Mouse (Mus musculus): ENCODE measurements around the gene Fads6. TPM values are rescaled to one million over a fixed set of nuclear protein-coding genes. Genes with fewer than 3 reads are reported as not detected.

Gene Fads6
- total RNA-seq, 1 experiment, result 2.1 TPM

DNA sequence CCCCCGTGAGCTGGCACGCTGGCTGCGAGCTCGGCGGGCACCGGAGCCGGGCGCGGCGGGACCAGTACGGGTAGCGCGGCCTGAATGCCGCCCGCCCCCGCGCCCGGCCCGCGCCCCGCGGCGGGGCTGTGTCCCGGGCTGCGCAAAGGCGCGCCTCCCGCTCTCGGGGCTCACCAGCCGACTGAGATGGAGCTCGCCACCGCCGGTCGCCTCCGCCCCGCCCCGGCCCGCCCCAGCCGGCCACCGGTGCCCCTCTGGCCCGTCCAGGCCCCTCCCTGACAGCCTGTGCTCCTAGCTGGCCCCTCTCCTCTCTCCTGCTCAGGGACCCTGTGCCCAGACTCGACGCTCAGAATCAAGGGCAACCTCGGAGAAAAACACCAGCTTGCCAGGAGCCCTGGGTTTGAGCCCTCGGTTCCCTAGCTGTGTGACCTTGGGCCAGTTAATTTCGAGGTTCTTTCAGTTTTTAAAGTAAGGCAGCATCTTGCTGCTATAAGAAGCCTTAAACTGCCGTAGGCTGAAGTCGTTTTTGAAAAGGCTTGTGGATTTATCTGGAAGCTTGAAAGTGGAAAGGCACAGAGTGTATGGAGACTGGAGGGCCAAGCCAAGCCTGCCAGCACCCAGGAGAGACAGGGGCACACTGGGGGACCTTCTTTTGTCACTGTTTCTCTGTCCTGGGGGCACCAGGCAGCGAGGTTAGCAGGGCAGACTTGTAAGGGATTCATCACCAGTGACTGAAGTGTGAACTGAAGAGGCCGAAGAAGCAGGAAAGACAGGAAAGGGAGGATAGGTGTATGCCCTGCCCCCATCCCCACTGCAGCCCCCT, 30.2 kb downstream of the Fads6 start, which contains the start of gene Grin2c:
Gene Grin2c, minus strand, starts transcription at position 183 of the 823 bp plus-strand sequence.
- no peak for DNase-seq (ENCODE audit: low read depth, low spot score)
- H3K9me3 ChIP-seq (ENCODE audit: control insufficient read depth, insufficient read depth, low read depth, low read length), result no peaks in the 10 kb centered on the region
- TF ChIP-seq ZC3H11A (IDR thresholded peaks at IDR 0.05; ENCODE audit: borderline replicate concordance, low read depth, low read length), result no peak
- H3K9ac ChIP-seq (ENCODE audit: insufficient read depth, low read depth, low read length, poor library complexity, severe bottlenecking), result peak within 1 kb of the TSS; percentile 26; the same call in 1 of the 2 replicates
- H3K4me3 ChIP-seq (ENCODE audit: insufficient read depth in 1 of 2, low read depth in 1 of 2, low read length in 2 of 2, poor library complexity in 1 of 2, severe bottlenecking in 1 of 2), result peak within 1 kb of the TSS; percentile 34 to 60; a peak in 3 of 4 replicates
- H3K4me1 ChIP-seq (ENCODE audit: control insufficient read depth in 2 of 2, insufficient read depth in 2 of 2, low read length in 2 of 2, poor library complexity in 1 of 2), result peaks cover 0 to 18% of the 10 kb centered on the region in 2 experiments; a peak in 1 of 4 replicates
- no peak within 1 kb of the TSS for H3K27ac ChIP-seq (ENCODE audit: insufficient read depth, low read depth, low read length, poor library complexity, severe bottlenecking)
- in situ Hi-C loops (cut with MboI; ENCODE audit: low sequenced_read_pairs in 2 of 2, unreplicated experiment in 2 of 2), result no loop called here
- peaks cover 8% of the 10 kb centered on the region for H3K36me3 ChIP-seq (ENCODE audit: control insufficient read depth, insufficient read depth, low read length, poor library complexity, severe bottlenecking)

DNA sequence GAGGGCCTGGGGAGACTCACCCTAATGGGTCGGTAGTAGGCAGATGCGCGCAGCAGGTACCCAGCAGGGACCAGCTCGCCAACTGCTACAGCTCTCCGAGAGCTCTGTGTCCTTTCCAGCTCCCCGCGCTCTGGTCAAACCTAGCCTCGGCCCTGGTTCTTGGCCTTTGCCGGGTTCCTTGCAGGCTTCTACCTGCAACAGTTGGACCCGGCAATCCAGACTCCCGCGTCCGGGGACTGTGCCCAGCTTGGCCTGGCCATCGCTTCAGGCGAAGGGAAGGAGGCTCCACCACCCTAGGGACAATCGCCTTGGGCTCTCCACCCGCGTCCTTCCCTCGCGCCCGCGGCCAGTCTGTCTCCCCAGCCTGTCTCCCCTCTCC, 31.1 kb downstream of the Fads6 start:
- TF ChIP-seq ZC3H11A (IDR thresholded peaks at IDR 0.05; ENCODE audit: borderline replicate concordance, low read depth, low read length) (no peak), MAFK (IDR thresholded peaks at IDR 0.05; ENCODE audit: insufficient read depth, low read depth, low read length) (no peak), CHD2 (IDR thresholded peaks at IDR 0.05; ENCODE audit: low read depth, low read length) (no peak), ZNF384 (IDR thresholded peaks at IDR 0.05; ENCODE audit: low read depth, low read length) (no peak), HCFC1 (IDR thresholded peaks at IDR 0.05; ENCODE audit: borderline replicate concordance, insufficient read depth, low read length) (no peak)
- Histone ChIP-seq H3K27ac (ENCODE audit: insufficient read depth, low read depth, low read length, poor library complexity, severe bottlenecking) (no peak overlapping the region), H3K4me1 (ENCODE audit: control insufficient read depth in 2 of 2, insufficient read depth in 2 of 2, low read length in 2 of 2, poor library complexity in 1 of 2) (peaks cover 0 to 14% of the 10 kb centered on the region in 2 experiments; a peak in 1 of 4 replicates), H3K36me3 (ENCODE audit: control insufficient read depth, insufficient read depth, low read length, poor library complexity, severe bottlenecking) (peaks cover 7% of the 10 kb centered on the region), H3K9ac (ENCODE audit: insufficient read depth, low read depth, low read length, poor library complexity, severe bottlenecking) (peak overlapping the region; percentile 19; the same call in 1 of the 2 replicates), H3K9me3 (ENCODE audit: control insufficient read depth, insufficient read depth, low read depth, low read length) (no peaks in the 10 kb centered on the region), H3K4me3 (ENCODE audit: insufficient read depth in 1 of 2, low read depth in 1 of 2, low read length in 2 of 2, poor library complexity in 1 of 2, severe bottlenecking in 1 of 2) (peak overlapping the region; percentile 34 to 60; a peak in 3 of 4 replicates)
- in situ Hi-C loops (cut with MboI; ENCODE audit: low sequenced_read_pairs in 2 of 2, unreplicated experiment in 2 of 2), result no loop called here
- no peak for DNase-seq (ENCODE audit: low read depth, low spot score)

DNA sequence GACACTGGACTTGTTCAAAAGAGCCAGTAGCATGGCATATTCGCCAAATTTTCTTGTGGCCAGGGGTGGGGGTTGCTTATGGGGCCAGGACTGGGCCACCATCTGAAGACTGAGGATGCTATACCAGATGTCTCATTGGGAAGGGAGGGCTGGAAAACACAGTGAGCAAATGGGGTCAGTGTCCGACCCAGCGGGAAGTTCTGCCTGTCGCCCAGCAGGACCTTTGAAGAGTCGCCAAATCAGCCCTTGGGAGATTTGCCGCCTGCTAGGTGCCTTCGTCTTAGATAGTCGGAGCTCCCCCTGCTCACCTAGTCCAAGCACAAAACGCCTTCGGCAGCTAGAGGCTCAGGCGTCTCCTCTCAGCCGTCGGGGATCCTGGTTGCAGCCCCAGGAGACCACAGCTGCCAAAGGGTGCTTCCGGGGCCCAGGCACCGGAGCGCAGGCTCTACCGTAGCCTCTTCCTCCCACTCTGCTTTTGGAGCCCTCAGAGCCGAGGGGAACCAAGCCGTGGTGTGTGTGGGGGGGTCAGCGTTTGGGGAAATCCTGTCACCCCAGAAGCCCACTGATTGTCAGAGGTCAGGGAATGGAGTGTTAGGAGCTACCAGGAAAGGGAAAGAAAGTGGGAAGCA, 31.6 kb downstream of the Fads6 start:
- no peak overlapping the region; a peak in 1 of 4 replicates for H3K4me3 ChIP-seq (ENCODE audit: insufficient read depth in 1 of 2, low read depth in 1 of 2, low read length in 2 of 2, poor library complexity in 1 of 2, severe bottlenecking in 1 of 2)
- peaks cover 5% of the 10 kb centered on the region for H3K36me3 ChIP-seq (ENCODE audit: control insufficient read depth, insufficient read depth, low read length, poor library complexity, severe bottlenecking)
- in situ Hi-C loops (cut with MboI; ENCODE audit: low sequenced_read_pairs in 2 of 2, unreplicated experiment in 2 of 2), result no loop called here
- peaks cover 0 to 12% of the 10 kb centered on the region in 2 experiments; a peak in 1 of 4 replicates for H3K4me1 ChIP-seq (ENCODE audit: control insufficient read depth in 2 of 2, insufficient read depth in 2 of 2, low read length in 2 of 2, poor library complexity in 1 of 2)
- no peaks in the 10 kb centered on the region for H3K9me3 ChIP-seq (ENCODE audit: control insufficient read depth, insufficient read depth, low read depth, low read length)
- no peak overlapping the region for H3K27ac ChIP-seq (ENCODE audit: insufficient read depth, low read depth, low read length, poor library complexity, severe bottlenecking)
- H3K9ac ChIP-seq (ENCODE audit: insufficient read depth, low read depth, low read length, poor library complexity, severe bottlenecking), result no peak overlapping the region
- no peak for DNase-seq (ENCODE audit: low read depth, low spot score)
- TF ChIP-seq HCFC1 (IDR thresholded peaks at IDR 0.05; ENCODE audit: borderline replicate concordance, insufficient read depth, low read length) (no peak), CHD2 (IDR thresholded peaks at IDR 0.05; ENCODE audit: low read depth, low read length) (no peak), MAFK (IDR thresholded peaks at IDR 0.05; ENCODE audit: insufficient read depth, low read depth, low read length) (no peak), ZC3H11A (IDR thresholded peaks at IDR 0.05; ENCODE audit: borderline replicate concordance, low read depth, low read length) (no peak), ZNF384 (IDR thresholded peaks at IDR 0.05; ENCODE audit: low read depth, low read length) (no peak)

DNA sequence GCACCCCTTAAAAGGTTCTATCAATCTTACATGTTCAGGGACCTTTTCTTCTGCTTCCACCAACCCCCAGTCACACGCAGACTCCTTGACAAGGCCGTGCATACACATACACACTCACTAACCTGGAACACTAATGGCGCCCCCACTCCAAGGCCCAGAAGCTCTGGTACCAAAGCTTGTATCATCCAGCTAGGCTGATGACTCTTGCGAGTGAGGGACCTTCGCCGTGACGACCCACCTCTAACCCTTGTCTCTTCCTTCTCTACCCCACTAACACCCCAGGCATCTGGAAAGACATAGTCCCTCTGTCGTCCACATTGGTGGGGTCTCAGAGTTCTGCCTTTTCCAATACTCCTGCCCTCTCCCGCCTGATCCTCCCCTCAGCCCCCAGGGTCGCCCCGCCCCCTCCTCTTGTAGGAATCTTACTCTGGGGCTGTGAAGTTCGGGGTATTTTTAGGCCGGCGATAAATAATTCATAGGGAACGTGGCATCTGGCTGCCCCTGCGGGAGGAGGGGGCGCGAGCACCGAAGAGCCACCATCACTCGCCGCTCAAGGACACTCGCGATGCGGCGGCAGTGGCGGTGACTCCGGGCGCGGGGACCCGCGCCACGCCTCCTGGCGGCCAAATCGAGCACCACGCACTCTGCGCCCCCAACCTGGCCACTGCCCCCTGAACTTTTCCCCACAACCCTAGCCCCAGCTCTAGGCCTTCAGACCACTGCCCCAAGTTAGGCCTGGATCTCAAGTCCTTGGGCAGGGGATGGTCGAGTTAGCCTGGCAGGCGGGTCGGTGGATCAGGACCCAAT, 32.4 kb downstream of the Fads6 start:
- H3K9me3 ChIP-seq (ENCODE audit: control insufficient read depth, insufficient read depth, low read depth, low read length), result no peaks in the 10 kb centered on the region

More for the DNA sequence above, 32.4 kb downstream of the Fads6 start:
- H3K9ac ChIP-seq (ENCODE audit: insufficient read depth, low read depth, low read length, poor library complexity, severe bottlenecking), result peak overlapping the region; percentile 28; the same call in 1 of the 2 replicates
- DNase-seq (ENCODE audit: low read depth, low spot score), result no peak
- in situ Hi-C loops (cut with MboI; ENCODE audit: low sequenced_read_pairs in 2 of 2, unreplicated experiment in 2 of 2), result no loop called here
- peaks cover 5% of the 10 kb centered on the region for H3K36me3 ChIP-seq (ENCODE audit: control insufficient read depth, insufficient read depth, low read length, poor library complexity, severe bottlenecking)
- H3K4me1 ChIP-seq (ENCODE audit: control insufficient read depth in 2 of 2, insufficient read depth in 2 of 2, low read length in 2 of 2, poor library complexity in 1 of 2), result peaks cover 0 to 11% of the 10 kb centered on the region in 2 experiments; a peak in 1 of 4 replicates
- H3K4me3 ChIP-seq (ENCODE audit: insufficient read depth in 1 of 2, low read depth in 1 of 2, low read length in 2 of 2, poor library complexity in 1 of 2, severe bottlenecking in 1 of 2), result peak overlapping the region; percentile 56 to 64
- no peak overlapping the region for H3K27ac ChIP-seq (ENCODE audit: insufficient read depth, low read depth, low read length, poor library complexity, severe bottlenecking)
- TF ChIP-seq HCFC1 (IDR thresholded peaks at IDR 0.05; ENCODE audit: borderline replicate concordance, insufficient read depth, low read length), result no peak
